Mouse (Mus musculus) heart, postnatal 0 days (tissue): Measurements from ENCODE around the gene 1810009J06Rik.

Source experiments
- CTCF ChIP-seq: IDR thresholded peaks from 2 replicates; pipeline ENCODE4 v1.5.1; 2016; ENCODE audit warnings: antibody characterized with exemption, control low read depth, low read depth
- EP300 ChIP-seq: IDR thresholded peaks from 2 replicates; pipeline ENCODE4 v1.6.1; 2016; ENCODE audit warnings: antibody characterized with exemption, low read depth

DNA sequence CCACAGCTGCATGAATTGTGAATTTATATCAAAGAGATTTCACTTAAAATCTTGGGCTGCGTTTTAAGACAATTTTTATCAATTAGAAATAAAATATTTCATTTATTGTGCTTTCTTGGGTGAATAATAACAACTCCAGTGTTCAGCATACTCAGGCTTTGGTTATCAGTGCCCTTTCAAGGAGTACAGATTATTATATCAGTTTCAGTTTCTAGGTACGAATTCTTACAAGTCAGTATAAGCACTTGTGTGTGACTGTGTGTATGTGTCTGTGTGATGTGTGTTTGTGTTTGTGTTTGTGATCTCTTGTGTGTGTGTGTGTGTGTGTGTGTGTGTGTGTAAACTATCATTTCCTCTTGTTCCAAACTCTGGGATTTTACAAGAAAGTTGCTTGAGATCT, 10.8 kb upstream of the 1810009J06Rik start:
- TF ChIP-seq EP300: no peak
- no peak for TF ChIP-seq CTCF
